ENCODE assay signal across 8 mouse cellular contexts in the genomic region with DNA sequence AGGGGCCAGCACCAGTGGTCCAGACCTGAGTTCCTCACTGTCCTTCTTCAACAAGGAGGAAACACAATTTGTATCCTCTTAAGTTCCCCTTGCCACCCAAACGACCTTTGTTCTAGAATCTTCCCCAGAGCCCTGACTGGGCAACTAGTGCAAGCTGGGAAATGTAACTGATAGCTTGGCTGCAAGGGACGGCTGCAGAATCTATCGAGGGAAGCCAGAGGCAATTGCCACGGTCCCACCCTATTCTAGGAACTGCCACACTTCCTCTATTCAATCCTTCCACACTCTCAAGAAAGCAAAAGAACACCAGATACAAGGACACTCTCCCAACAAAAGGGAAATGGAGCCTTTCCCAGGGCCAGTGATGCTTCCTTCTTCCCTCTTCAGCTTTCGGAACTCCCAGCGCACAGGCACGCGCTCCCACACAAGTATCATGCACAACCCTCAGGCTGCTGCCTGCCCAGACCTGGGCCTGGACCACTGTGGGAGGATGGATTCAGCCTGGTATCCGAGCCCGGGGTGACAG.
DNase-seq lines count a peak whose midpoint lies in the region; ATAC-seq lines count a peak whose summit lies in the region.

No protein-coding gene starts in this region.

- 78% methylated on average over 10 of the region's 10 CpGs for WGBS in forebrain, embryonic 11.5 days

- intact Hi-C loops in heart, postnatal 14 days (cut with DNase I): loop anchor here (2.0 kb wide), 1 partner anchor 16 kb away; no protein-coding TSS in a partner anchor
- intact Hi-C loops in left cerebral cortex, postnatal 10 days (cut with DNase I): no loop called here

- H3K4me3 ChIP-seq in forebrain, embryonic 11.5 days (ENCODE audit: low read depth, low read length): no peak overlapping the region

- no peaks in the 10 kb centered on the region for H3K36me3 ChIP-seq in forebrain, embryonic 11.5 days (ENCODE audit: control insufficient read depth, insufficient read depth, low read length)

- H3K4me2 ChIP-seq in forebrain, embryonic 11.5 days (ENCODE audit: low read depth, low read length, severe bottlenecking): no peak overlapping the region

- 0 out of 2 replicates have a peak, but pooled peaks cover 5% of the 10 kb centered on the region for H3K4me1 ChIP-seq in forebrain, embryonic 11.5 days (replicated peaks; ENCODE audit: control insufficient read depth, insufficient read depth, low read length)

- H3K27me3 ChIP-seq in forebrain, embryonic 11.5 days (ENCODE audit: control insufficient read depth, insufficient read depth, low read length): no peaks in the 10 kb centered on the region

- ATAC-seq in forebrain, embryonic 11.5 days (replicated peaks; ENCODE audit: low FRiP score): no peak
- ATAC-seq in megakaryocyte progenitor cell, adult 5-6 weeks (replicated peaks; ENCODE audit: poor library complexity): peak; percentile 59

- no peak overlapping the region; the same call in 1 of the 2 replicates for H3K9ac ChIP-seq in forebrain, embryonic 11.5 days (ENCODE audit: low read length)

- DNase-seq in ovary, adult 18-20 months (ENCODE audit: low spot score): peak; percentile 23
- no peak for DNase-seq in ovary, postnatal 36 days (ENCODE audit: low spot score)
- DNase-seq in forebrain, embryonic 11.5 days (ENCODE audit: low spot score): no peak
- DNase-seq in heart, postnatal 14 days: peak; percentile 67 to 73
- peak; percentile 50 to 78 for DNase-seq in kidney, postnatal 25 days
- DNase-seq in left cerebral cortex, postnatal 10 days (ENCODE audit: extremely low spot score in 1 of 2, low spot score in 2 of 2): no peak
- DNase-seq in cerebellum, adult 9-11 months: no peak

- no peaks in the 10 kb centered on the region for H3K9me3 ChIP-seq in forebrain, embryonic 11.5 days (ENCODE audit: control insufficient read depth, low read length)

- peak overlapping the region; percentile 64 for H3K27ac ChIP-seq in forebrain, embryonic 11.5 days (ENCODE audit: low read depth, low read length)

Comparison
In these comparisons a context has a peak if more than half of its experiments do, and no peak if none do; other contexts are left out.
1. DNase-seq: peak in ovary, adult 18-20 months (single experiment), heart, postnatal 14 days (2 of 2) and kidney, postnatal 25 days (2 of 2); none in ovary, postnatal 36 days (single experiment), forebrain, embryonic 11.5 days (single experiment), left cerebral cortex, postnatal 10 days (0 of 2) and cerebellum, adult 9-11 months (single experiment).